ENCODE assay signal across 15 mouse cellular contexts in genomic region chr2:115432476-115432875, GRCm38 (mm10).
A peak's percentile ranks its signal among the peaks of the same experiment; 100 is the strongest.
DNase-seq lines count a peak whose midpoint lies in the region; ATAC-seq lines count a peak whose summit lies in the region.
"Had no signal": no experiment of that assay in that cellular context is flagged by ENCODE, and none has a peak within 500 bp of the region (broad histone marks: within the 10 kb centered on the region; RNA-seq: fewer than 3 reads in every experiment).

No protein-coding gene starts in this region.

- H3K9ac ChIP-seq in kidney, embryonic 14.5 days (ENCODE audit: low read depth, low read length): no peak overlapping the region
- H3K9ac ChIP-seq: embryonic facial prominence, embryonic 13.5 days; limb, embryonic 12.5 days had no signal

- no peaks in the 10 kb centered on the region for H3K27me3 ChIP-seq in kidney, embryonic 14.5 days (ENCODE audit: control insufficient read depth, insufficient read depth, low read length)
- H3K27me3 ChIP-seq: embryonic facial prominence, embryonic 13.5 days; limb, embryonic 12.5 days had no signal

- no peaks in the 10 kb centered on the region for H3K9me3 ChIP-seq in kidney, embryonic 14.5 days (ENCODE audit: control insufficient read depth, low read length)
- H3K9me3 ChIP-seq: embryonic facial prominence, embryonic 13.5 days; limb, embryonic 12.5 days; midbrain, embryonic 10.5 days had no signal

- no peak for DNase-seq in kidney, adult 8-10 months
- DNase-seq in left cerebral cortex, postnatal 25 days (ENCODE audit: low spot score in 2 of 2): peak; percentile 3 to 80
- no peak for DNase-seq in left cerebral cortex, postnatal 10 days (ENCODE audit: extremely low spot score in 1 of 2, low spot score in 2 of 2)
- DNase-seq in adipocyte (ENCODE audit: low spot score): peak; percentile 18
- DNase-seq in brain, adult 2 months (ENCODE audit: low read depth, low spot score): peak; percentile 70
- DNase-seq in c-Kit-positive CD71-positive TER-119-positive erythroid progenitor cells, embryonic 14.5 days (ENCODE audit: low spot score): no peak
- no peak for DNase-seq in spleen, postnatal 36 days (ENCODE audit: low spot score in 2 of 2)
- DNase-seq: heart, adult 11 months; heart, postnatal 14 days; lung, adult 18-20 months had no signal

- H3K4me2 ChIP-seq in kidney, embryonic 14.5 days (replicated peaks; ENCODE audit: low read depth, low read length): no peak overlapping the region
- H3K4me2 ChIP-seq: embryonic facial prominence, embryonic 13.5 days; limb, embryonic 12.5 days had no signal

- H3K4me3 ChIP-seq in kidney, embryonic 14.5 days (ENCODE audit: low read length): no peak overlapping the region
- H3K4me3 ChIP-seq: embryonic facial prominence, embryonic 13.5 days; limb, embryonic 12.5 days; midbrain, embryonic 10.5 days had no signal

- ATAC-seq in kidney, embryonic 14.5 days (ENCODE audit: low FRiP score, low TSS enrichment): peak; percentile 62; the same call in 1 of the 2 replicates
- ATAC-seq: forebrain, embryonic 16.5 days had no signal

- 0 out of 2 replicates have a peak overlapping the region, but pooled peaks have one; percentile 14 for H3K27ac ChIP-seq in kidney, embryonic 14.5 days (ENCODE audit: low read depth, low read length)
- H3K27ac ChIP-seq: embryonic facial prominence, embryonic 13.5 days; limb, embryonic 12.5 days; midbrain, embryonic 10.5 days had no signal

- no peaks in the 10 kb centered on the region for H3K4me1 ChIP-seq in kidney, embryonic 14.5 days (ENCODE audit: control insufficient read depth, insufficient read depth, low read length)
- H3K4me1 ChIP-seq: embryonic facial prominence, embryonic 13.5 days; limb, embryonic 12.5 days; midbrain, embryonic 10.5 days had no signal

- intact Hi-C loops in left cerebral cortex, postnatal 25 days (cut with DNase I): no loop called here
- intact Hi-C loops in left cerebral cortex, postnatal 10 days (cut with DNase I): no loop called here

- 43% methylated on average over 2 of the region's 2 CpGs for WGBS in kidney, embryonic 14.5 days

- H3K36me3 ChIP-seq in kidney, embryonic 14.5 days (ENCODE audit: control insufficient read depth, insufficient read depth, low read length): no peaks in the 10 kb centered on the region
- H3K36me3 ChIP-seq: embryonic facial prominence, embryonic 13.5 days; limb, embryonic 12.5 days; midbrain, embryonic 10.5 days had no signal

Comparison
In these comparisons a context has a peak if more than half of its experiments do, and no peak if none do; other contexts are left out.
1. DNase-seq: peak in left cerebral cortex, postnatal 25 days (2 of 2), adipocyte (single experiment) and brain, adult 2 months (single experiment); none in kidney, adult 8-10 months (0 of 2), left cerebral cortex, postnatal 10 days (0 of 2), c-Kit-positive CD71-positive TER-119-positive erythroid progenitor cells, embryonic 14.5 days (single experiment) and spleen, postnatal 36 days (0 of 2).